Mouse (Mus musculus) liver, postnatal 0 days (tissue): Measurements from ENCODE around the gene Dab1. TPM values are rescaled to one million over a fixed set of nuclear protein-coding genes. Genes with fewer than 3 reads are reported as not detected.

Experiments used
- ATAC-seq: fragments of 200-750 bp; cut with Nextera tagmentation; 2 replicates; pipeline ENCODE4 v1.8.0; 2017; ENCODE audit warnings: mild to moderate bottlenecking, moderate library complexity
- DNase-seq: peaks from one replicate; pipeline ENCODE4 v3.0.0-alpha.2; 2016
- H3K27ac ChIP-seq: fragments of 300-500 bp; sonication (generic); 2 replicates; pipeline ENCODE4 v1.5.1; 2014; ENCODE audit warnings: antibody characterized with exemption, moderate library complexity, mild to moderate bottlenecking, low read depth
- H3K27me3 ChIP-seq: fragments of 300-500 bp; sonication (generic); 2 replicates; pipeline ENCODE4 v1.6.1; 2014; ENCODE audit warnings: low read length, control low read depth, mixed read lengths; ENCODE audit not compliant: insufficient read depth
- H3K36me3 ChIP-seq: fragments of 300-500 bp; sonication (generic); replicated peaks from 2 replicates; pipeline ENCODE4 v1.6.1; 2014; ENCODE audit warnings: mild to moderate bottlenecking, control low read depth, low read length, moderate library complexity, mixed read lengths; ENCODE audit not compliant: insufficient read depth
- H3K4me1 ChIP-seq: fragments of 300-500 bp; sonication (generic); 2 replicates; pipeline ENCODE4 v1.6.1; 2014; ENCODE audit warnings: antibody characterized with exemption, mild to moderate bottlenecking, control low read depth; ENCODE audit not compliant: insufficient read depth
- H3K4me2 ChIP-seq: fragments of 300-500 bp; sonication (generic); 2 replicates; pipeline ENCODE4 v1.6.1; 2014; ENCODE audit warnings: low read depth, mild to moderate bottlenecking, low read length, moderate library complexity, mixed read lengths
- H3K4me3 ChIP-seq: fragments of 300-500 bp; sonication (generic); 2 replicates; pipeline ENCODE4 v1.5.1; 2014; ENCODE audit warnings: low read depth, low read length
- H3K9ac ChIP-seq: fragments of 300-500 bp; sonication (generic); replicated peaks from 2 replicates; pipeline ENCODE4 v1.6.1; 2014; ENCODE audit warnings: mild to moderate bottlenecking, moderate library complexity
- H3K9me3 ChIP-seq: fragments of 300-500 bp; sonication (generic); 2 replicates; pipeline ENCODE4 v1.6.1; 2016; ENCODE audit warnings: mild to moderate bottlenecking, control low read depth, low read length, mixed read lengths
- CTCF ChIP-seq: sonication (generic); IDR thresholded peaks from 2 replicates; pipeline ENCODE4 v1.5.1; 2016; ENCODE audit warnings: antibody characterized with exemption, low read depth
- EP300 ChIP-seq: IDR thresholded peaks from 2 replicates; pipeline ENCODE4 v1.6.1; 2016; ENCODE audit warnings: antibody characterized with exemption, low read depth, mild to moderate bottlenecking
- WGBS: fragments of 180-500 bp; shearing (Covaris S2); extraction: QIAGEN DNeasy Blood & Tissue Kit; methylation state at CpG from one replicate; pipeline ENCODE4 v1.1.7; 2014; ENCODE audit not compliant: insufficient replicate concordance; 5-methylcytosine and 5-hydroxymethylcytosine counted together
- polyA plus RNA-seq: library from polyadenylated mRNA; unstranded; fragments of >200 nt; fragmentation: Nextera tagmentation; extraction: Ambion mirVana; gene quantifications from 2 replicates; pipeline ENCODE4 v1.2.1, GENCODE M21; 2015

The Dab1 gene
- polyA plus RNA-seq, 1 experiment from 2014 or later: 1.1 TPM

- Histone ChIP-seq H3K36me3 (no peaks in the 10 kb centered on the region), H3K27ac (no peak overlapping the region), H3K4me2 (no peak overlapping the region), H3K4me1 (no peaks in the 10 kb centered on the region), H3K9me3 (no peaks in the 10 kb centered on the region), H3K9ac (no peak overlapping the region), H3K4me3 (no peak overlapping the region), H3K27me3 (no peaks in the 10 kb centered on the region)
- 73% methylated on average over 7 of the region's 7 CpGs for WGBS
- TF ChIP-seq CTCF: no peak
- TF ChIP-seq EP300: no peak
- ATAC-seq (no peak), DNase-seq (no peak)
These were observed 342.2 kb downstream of the Dab1 start for GRCm38 (mm10) chr4:103961134-103962049.

GRCm38 (mm10) chr4:103969906-103970305 lies 350.7 kb downstream of the Dab1 start:
- no peak for DNase-seq
- Histone ChIP-seq H3K4me3 (no peak overlapping the region), H3K9me3 (no peaks in the 10 kb centered on the region), H3K36me3 (no peaks in the 10 kb centered on the region), H3K9ac (no peak overlapping the region), H3K27me3 (no peaks in the 10 kb centered on the region), H3K4me1 (no peaks in the 10 kb centered on the region), H3K27ac (no peak overlapping the region), H3K4me2 (no peak overlapping the region)
- no peak for ATAC-seq
- WGBS: 73% methylated on average over 9 of the region's 9 CpGs
- TF ChIP-seq EP300 (no peak), CTCF (no peak)

- no peak overlapping the region for H3K27ac ChIP-seq
- no peaks in the 10 kb centered on the region for H3K36me3 ChIP-seq
- DNase-seq: no peak
- no peaks in the 10 kb centered on the region for H3K27me3 ChIP-seq
- TF ChIP-seq CTCF (no peak), EP300 (no peak)
- no peak overlapping the region for H3K4me2 ChIP-seq
- no peak for ATAC-seq
- WGBS: 69% methylated on average over 2 of the region's 2 CpGs
- H3K4me3 ChIP-seq: no peak overlapping the region
- no peak overlapping the region for H3K9ac ChIP-seq
- no peaks in the 10 kb centered on the region for H3K9me3 ChIP-seq
- no peaks in the 10 kb centered on the region for H3K4me1 ChIP-seq
These were observed 355.4 kb downstream of the Dab1 start for GRCm38 (mm10) chr4:103974536-103974935.

- ATAC-seq: no peak
- no peak overlapping the region for H3K4me3 ChIP-seq
- TF ChIP-seq EP300 (no peak), CTCF (no peak)
- H3K27me3 ChIP-seq: no peaks in the 10 kb centered on the region
- no peak overlapping the region for H3K4me2 ChIP-seq
- DNase-seq: no peak
- no peaks in the 10 kb centered on the region for H3K9me3 ChIP-seq
- no peak overlapping the region for H3K27ac ChIP-seq
- H3K9ac ChIP-seq: no peak overlapping the region
- WGBS: 78% methylated on average over 2 of the region's 2 CpGs
- no peaks in the 10 kb centered on the region for H3K36me3 ChIP-seq
- H3K4me1 ChIP-seq: no peaks in the 10 kb centered on the region
These were observed 355.8 kb downstream of the Dab1 start for GRCm38 (mm10) chr4:103974946-103975345.

GRCm38 (mm10) chr4:103993884-103994283 lies 374.7 kb downstream of the Dab1 start:
- Histone ChIP-seq H3K4me3 (no peak overlapping the region), H3K4me1 (no peaks in the 10 kb centered on the region), H3K9ac (no peak overlapping the region), H3K27ac (no peak overlapping the region), H3K36me3 (no peaks in the 10 kb centered on the region), H3K27me3 (no peaks in the 10 kb centered on the region), H3K9me3 (no peaks in the 10 kb centered on the region), H3K4me2 (no peak overlapping the region)
- DNase-seq: no peak
- TF ChIP-seq CTCF (no peak), EP300 (no peak)
- ATAC-seq: no peak
- WGBS: 74% methylated on average over 3 of the region's 3 CpGs

- Histone ChIP-seq H3K4me2 (no peak overlapping the region), H3K4me1 (no peaks in the 10 kb centered on the region), H3K9ac (no peak overlapping the region), H3K4me3 (no peak overlapping the region), H3K27me3 (no peaks in the 10 kb centered on the region), H3K27ac (no peak overlapping the region), H3K36me3 (no peaks in the 10 kb centered on the region), H3K9me3 (no peaks in the 10 kb centered on the region)
- DNase-seq (no peak), ATAC-seq (no peak)
- 56% methylated on average over 1 of the region's 1 CpGs for WGBS
- TF ChIP-seq EP300 (no peak), CTCF (no peak)
These were observed 375.2 kb downstream of the Dab1 start for GRCm38 (mm10) chr4:103994406-103994805.
